Mouse (Mus musculus) spleen, adult 2 months (tissue): ENCODE measurements around the gene Myo3b. TPM values are rescaled to one million over a fixed set of nuclear protein-coding genes. Genes with fewer than 3 reads are reported as not detected.

Experiments used
- DNase-seq, 2 experiments: peaks; one replicate each; pipeline versions ENCODE4 v3.0.0 to v3.0.0-alpha.2; 2012 to 2021; ENCODE audit warnings: low spot score in 2 of 2, low read depth in 1 of 2
- H3K27ac ChIP-seq: fragments of 200-500 bp; 2 replicates; pipeline ENCODE4 v1.5.1; 2012; ENCODE audit warnings: low read length, inconsistent platforms; ENCODE audit not compliant: insufficient read depth
- H3K27me3 ChIP-seq: fragments of 200-500 bp; 2 replicates; pipeline ENCODE4 v1.6.1; 2012; ENCODE audit warnings: mild to moderate bottlenecking, moderate library complexity, low read length, inconsistent platforms; ENCODE audit not compliant: control insufficient read depth, insufficient read depth
- H3K36me3 ChIP-seq: fragments of 200-500 bp; 2 replicates; pipeline ENCODE4 v1.6.1; 2012; ENCODE audit warnings: mild to moderate bottlenecking, low read length, inconsistent platforms; ENCODE audit not compliant: control insufficient read depth, insufficient read depth
- H3K4me1 ChIP-seq: fragments of 200-500 bp; 2 replicates; pipeline ENCODE4 v1.6.1; 2011; ENCODE audit warnings: inconsistent platforms; ENCODE audit not compliant: control insufficient read depth, insufficient read depth, insufficient read length
- H3K4me3 ChIP-seq: fragments of 200-500 bp; 2 replicates; pipeline ENCODE4 v1.5.1; 2011; ENCODE audit warnings: mild to moderate bottlenecking, inconsistent platforms; ENCODE audit not compliant: insufficient read depth, insufficient read length; ENCODE audit errors: extremely low read depth
- CTCF ChIP-seq: fragments of 200-500 bp; IDR thresholded peaks from 2 replicates; pipeline ENCODE4 v1.5.1; 2011; ENCODE audit warnings: mild to moderate bottlenecking, inconsistent platforms; ENCODE audit not compliant: insufficient read depth, insufficient read length, insufficient replicate concordance; ENCODE audit errors: extremely low read depth
- POLR2A ChIP-seq: fragments of 200-500 bp; IDR thresholded peaks from 2 replicates; pipeline ENCODE4 v1.6.1; 2011; ENCODE audit warnings: low read depth, low read length, inconsistent platforms
- WGBS: fragments of 180-500 bp; shearing (Covaris S2); methylation state at CpG from one replicate; pipeline ENCODE4 v1.1.7; 2018; 5-methylcytosine and 5-hydroxymethylcytosine counted together
- polyA plus RNA-seq: library from polyadenylated mRNA; depleted of rRNA; stranded (reverse); fragments of >200 nt; gene quantifications from 2 replicates; pipeline ENCODE4 v1.2.3, GENCODE M21; 2012

Gene Myo3b
- polyA plus RNA-seq, 1 experiment, result 0.20 TPM

DNA sequence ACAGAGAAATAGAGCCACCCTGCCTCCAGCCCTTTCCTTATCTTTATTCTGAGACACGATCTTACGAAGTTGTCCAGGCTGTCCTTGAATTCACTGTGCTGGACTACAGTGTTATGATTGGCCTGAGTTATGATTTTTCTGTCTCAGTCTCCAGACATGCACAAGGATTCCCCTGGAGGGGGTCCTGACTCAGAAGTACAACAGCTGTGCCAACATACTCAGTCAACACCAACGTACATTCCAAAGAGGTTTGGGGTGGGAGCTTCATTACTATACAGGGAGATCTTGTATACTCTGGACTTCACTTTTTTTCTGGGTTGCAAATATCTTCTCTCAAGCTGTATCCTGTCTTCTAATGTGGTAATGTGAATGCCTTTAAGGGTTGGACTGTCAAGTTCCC lies 113.0 kb downstream of the Myo3b start:
- Histone ChIP-seq H3K27me3 (no peaks in the 10 kb centered on the region; the same call in 1 of the 2 replicates), H3K27ac (no peak overlapping the region), H3K4me3 (no peak overlapping the region), H3K4me1 (no peaks in the 10 kb centered on the region), H3K36me3 (no peaks in the 10 kb centered on the region)
- WGBS, result 83% methylated on average over 3 of the region's 3 CpGs
- no peak for DNase-seq
- TF ChIP-seq CTCF, result no peak
- no peak for TF ChIP-seq POLR2A

DNA sequence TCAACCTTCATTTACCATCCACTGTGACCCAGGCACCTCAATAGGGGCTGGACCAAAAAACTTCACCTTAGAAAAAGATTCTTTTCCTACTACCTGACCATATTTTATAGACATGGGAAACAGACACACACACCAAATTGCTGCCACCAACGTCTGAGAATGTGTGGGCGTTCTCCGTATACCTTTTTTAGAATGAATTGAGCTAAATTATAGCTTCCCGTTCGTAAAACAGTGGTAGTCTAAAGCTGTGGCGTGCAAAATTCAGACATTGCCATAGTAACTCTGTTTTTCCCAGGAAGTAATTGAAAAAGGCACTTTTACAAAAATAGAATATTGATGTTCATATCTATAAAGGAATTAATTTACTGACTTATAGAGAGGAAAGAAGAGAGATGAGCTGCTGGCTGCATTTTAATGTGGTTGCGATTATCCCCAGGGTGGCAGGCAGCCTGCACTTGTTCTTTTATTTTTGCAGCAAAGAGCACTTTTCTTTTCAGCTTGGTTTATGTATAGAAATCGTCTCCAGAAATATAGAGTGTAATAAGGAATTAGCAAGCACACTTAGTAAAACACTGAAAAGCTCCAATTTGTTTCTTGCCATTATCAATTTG lies 116.4 kb downstream of the Myo3b start:
- no peak for TF ChIP-seq POLR2A
- TF ChIP-seq CTCF, result no peak
- H3K27ac ChIP-seq, result no peak overlapping the region
- no peaks in the 10 kb centered on the region for H3K27me3 ChIP-seq
- H3K36me3 ChIP-seq, result no peaks in the 10 kb centered on the region
- DNase-seq, result no peak
- H3K4me1 ChIP-seq, result no peaks in the 10 kb centered on the region
- WGBS, result 71% methylated on average over 8 of the region's 8 CpGs
- H3K4me3 ChIP-seq, result no peak overlapping the region

DNA sequence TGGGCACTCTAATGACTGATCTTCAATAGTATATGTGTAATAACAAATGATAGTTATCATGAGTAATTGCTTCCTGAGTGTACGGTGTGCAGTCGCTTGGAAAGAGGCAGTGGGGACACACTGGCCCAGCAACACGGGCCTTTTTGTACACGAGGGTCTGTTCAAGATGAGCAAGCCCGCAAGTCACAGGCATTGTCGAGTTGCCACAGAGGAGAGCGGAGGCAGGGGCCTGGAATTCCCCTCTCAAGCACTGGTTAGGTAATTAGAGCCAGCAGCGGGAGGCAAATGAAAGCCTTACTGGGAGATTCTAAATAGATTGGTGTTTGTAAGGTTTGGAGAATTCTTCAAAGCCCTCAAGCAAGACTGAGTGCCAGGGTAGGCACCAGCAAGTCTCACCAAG lies 120.6 kb downstream of the Myo3b start:
- no peaks in the 10 kb centered on the region for H3K4me1 ChIP-seq
- no peak overlapping the region for H3K4me3 ChIP-seq
- no peak for TF ChIP-seq CTCF
- TF ChIP-seq POLR2A, result no peak
- no peaks in the 10 kb centered on the region for H3K27me3 ChIP-seq
- WGBS, result 59% methylated on average over 8 of the region's 8 CpGs
- H3K36me3 ChIP-seq, result no peaks in the 10 kb centered on the region
- no peak overlapping the region for H3K27ac ChIP-seq
- DNase-seq, result no peak

DNA sequence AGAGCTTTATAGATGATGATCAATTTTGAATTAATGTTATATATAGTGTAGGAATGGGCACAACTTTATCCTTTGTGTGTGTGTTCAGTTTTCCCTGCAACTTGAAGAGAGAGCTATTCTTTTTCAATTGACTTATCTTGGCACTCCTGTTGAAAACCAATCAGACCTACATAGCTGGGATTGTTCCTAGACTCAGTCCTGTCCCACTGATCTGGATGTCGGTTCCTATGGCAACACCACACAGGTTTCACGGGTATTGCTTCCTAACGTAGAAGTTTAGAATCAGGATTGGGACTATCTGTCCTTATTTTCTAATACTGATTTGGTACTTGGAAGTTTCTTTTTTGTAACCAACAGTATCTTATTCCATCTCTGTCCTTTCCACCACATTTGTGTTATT lies 127.3 kb downstream of the Myo3b start:
- no peak overlapping the region for H3K4me3 ChIP-seq
- no peaks in the 10 kb centered on the region for H3K27me3 ChIP-seq
- no peak overlapping the region for H3K27ac ChIP-seq
- no peaks in the 10 kb centered on the region for H3K36me3 ChIP-seq
- WGBS, result 96% methylated on average over 3 of the region's 3 CpGs
- H3K4me1 ChIP-seq, result no peaks in the 10 kb centered on the region
- DNase-seq, result no peak
- TF ChIP-seq POLR2A, result no peak
- TF ChIP-seq CTCF, result no peak

DNA sequence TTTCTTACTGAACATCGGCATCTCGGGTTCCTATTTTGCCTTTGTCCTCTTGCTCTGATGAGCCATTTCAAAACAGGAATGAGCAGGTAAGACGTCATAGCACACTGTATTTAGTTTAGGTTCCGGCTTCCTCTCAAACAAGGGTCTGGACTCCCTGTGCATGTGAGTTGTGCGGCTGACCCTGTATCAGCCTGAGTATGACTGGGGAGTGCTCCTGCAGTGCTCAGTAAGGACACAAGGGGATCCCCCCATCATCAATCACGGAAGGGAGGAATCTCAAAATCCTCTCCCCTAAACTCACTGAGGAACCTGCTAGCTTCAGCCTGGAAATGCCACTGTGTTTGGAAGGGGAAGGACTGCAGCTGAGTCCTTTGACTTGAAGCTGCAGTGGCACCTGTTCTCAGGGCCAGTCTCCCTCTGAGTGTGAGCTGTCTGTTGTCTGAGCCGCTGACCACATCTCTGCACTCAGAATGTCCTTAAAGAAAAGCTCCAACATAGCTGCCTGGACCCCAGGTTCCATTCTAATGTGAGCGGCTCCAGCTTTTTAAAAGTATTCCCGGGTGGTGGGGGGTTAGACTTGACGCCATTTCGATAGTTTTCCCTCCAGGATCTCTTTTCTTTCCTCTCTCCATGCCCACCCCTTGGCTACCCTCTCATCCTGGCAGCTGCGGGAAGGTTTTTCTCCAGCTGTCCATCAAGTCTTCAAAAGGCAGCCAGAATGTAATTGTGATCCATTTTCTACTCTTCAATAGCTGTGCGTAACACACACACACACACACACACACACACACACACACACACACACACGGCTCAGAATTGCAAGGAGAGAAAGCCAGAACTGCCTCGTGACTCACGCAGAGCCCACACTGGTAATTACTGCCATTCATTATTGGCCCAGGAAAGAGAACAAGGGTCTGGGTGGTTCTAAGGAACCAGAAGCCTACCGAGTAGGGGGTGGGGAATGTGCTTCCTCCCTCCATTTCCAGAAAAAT lies 129.3 kb downstream of the Myo3b start:
- H3K27ac ChIP-seq, result no peak overlapping the region
- TF ChIP-seq POLR2A (no peak), CTCF (no peak)
- H3K4me3 ChIP-seq, result no peak overlapping the region
- WGBS, result 69% methylated on average over 17 of the region's 17 CpGs
- H3K27me3 ChIP-seq, result no peaks in the 10 kb centered on the region
- DNase-seq, result no peak
- H3K4me1 ChIP-seq, result no peaks in the 10 kb centered on the region
- no peaks in the 10 kb centered on the region for H3K36me3 ChIP-seq

DNA sequence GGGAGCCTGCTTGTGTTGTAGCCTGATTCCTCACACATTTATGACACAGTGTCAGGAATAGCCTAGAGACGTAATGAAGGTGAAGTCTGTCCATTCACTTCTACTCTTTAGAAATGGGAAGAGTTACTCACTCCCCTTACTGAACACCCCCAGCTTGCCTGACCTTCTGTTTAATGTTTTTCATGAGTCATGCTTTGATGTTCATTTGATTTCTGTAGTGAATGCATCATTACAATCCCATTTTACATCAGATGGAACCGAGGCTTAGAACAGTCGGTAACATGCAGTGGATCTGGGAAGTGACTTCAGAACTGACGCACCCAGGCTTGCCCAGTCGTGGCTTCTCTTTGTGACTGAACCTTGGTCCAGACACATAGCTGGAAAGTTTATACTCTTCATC lies 131.5 kb downstream of the Myo3b start:
- 91% methylated on average over 5 of the region's 5 CpGs for WGBS
- Histone ChIP-seq H3K4me1 (no peaks in the 10 kb centered on the region), H3K27me3 (no peaks in the 10 kb centered on the region), H3K36me3 (no peaks in the 10 kb centered on the region), H3K4me3 (no peak overlapping the region), H3K27ac (no peak overlapping the region)
- no peak for DNase-seq
- no peak for TF ChIP-seq POLR2A
- no peak for TF ChIP-seq CTCF
